In genomic region chr11:33004603-33005002, GRCm38 (mm10) we compare ENCODE assay signal across 19 mouse cellular contexts.
DNase-seq lines count a peak whose midpoint lies in the region; ATAC-seq and TF ChIP-seq lines count a peak whose summit lies in the region.
"Had no signal": no experiment of that assay in that cellular context is flagged by ENCODE, and none has a peak within 500 bp of the region (broad histone marks: within the 10 kb centered on the region; RNA-seq: fewer than 3 reads in every experiment).

No protein-coding gene starts in this region.

- intact Hi-C loops in heart, adult 2 months (cut with DNase I): no loop called here

- H3K4me1 ChIP-seq in lung, embryonic 16.5 days (replicated peaks; ENCODE audit: control insufficient read depth, insufficient read depth, low read length): no peaks in the 10 kb centered on the region
- peaks cover 15% of the 10 kb centered on the region for H3K4me1 ChIP-seq in limb, embryonic 13.5 days
- H3K4me1 ChIP-seq in lung, postnatal 0 days (ENCODE audit: insufficient read depth, low read depth, low read length): no peaks in the 10 kb centered on the region
- no peaks in the 10 kb centered on the region for H3K4me1 ChIP-seq in small intestine, adult 2 months (ENCODE audit: control insufficient read depth, insufficient read depth, insufficient read length, low read length)
- H3K4me1 ChIP-seq in heart, adult 2 months (ENCODE audit: control insufficient read depth, insufficient read depth, low read length): no peaks in the 10 kb centered on the region; the same call in 1 of the 2 replicates
- H3K4me1 ChIP-seq: heart, embryonic 15.5 days; megakaryocyte, embryonic 14.5 days had no signal

- TF ChIP-seq CTCF in lung, postnatal 0 days (IDR thresholded peaks at IDR 0.05): 0 out of 2 replicates have a peak, but pooled peaks have one; percentile 12
- no peak for TF ChIP-seq CTCF in small intestine, adult 2 months (IDR thresholded peaks at IDR 0.05; ENCODE audit: extremely low read depth, insufficient read length, insufficient replicate concordance, low read depth, low read length)
- no peak for TF ChIP-seq CTCF in heart, adult 2 months (IDR thresholded peaks at IDR 0.05)

- H3K27me3 ChIP-seq in lung, embryonic 16.5 days (ENCODE audit: control insufficient read depth, insufficient read depth, low read depth, low read length): no peaks in the 10 kb centered on the region
- no peaks in the 10 kb centered on the region for H3K27me3 ChIP-seq in limb, embryonic 13.5 days
- H3K27me3 ChIP-seq in lung, postnatal 0 days (replicated peaks; ENCODE audit: insufficient read depth, low read length): no peaks in the 10 kb centered on the region
- H3K27me3 ChIP-seq in small intestine, adult 2 months (ENCODE audit: control insufficient read depth, insufficient read depth, low read length): no peaks in the 10 kb centered on the region
- no peaks in the 10 kb centered on the region for H3K27me3 ChIP-seq in heart, adult 2 months (ENCODE audit: control insufficient read depth, insufficient read depth, low read length)
- H3K27me3 ChIP-seq: heart, embryonic 15.5 days; megakaryocyte, embryonic 14.5 days had no signal

- peak; percentile 41; the same call in 1 of the 2 replicates for TF ChIP-seq EP300 in lung, postnatal 0 days (IDR thresholded peaks at IDR 0.05)
- TF ChIP-seq EP300 in heart, adult 2 months (IDR thresholded peaks at IDR 0.05; ENCODE audit: insufficient read depth, low read depth, low read length): no peak

- no peaks in the 10 kb centered on the region for H3K79me2 ChIP-seq in heart, adult 2 months (replicated peaks; ENCODE audit: control insufficient read depth, insufficient read depth, low read length)

- H3K27ac ChIP-seq in lung, embryonic 16.5 days (ENCODE audit: low read length): peak overlapping the region; percentile 51; the same call in 1 of the 2 replicates
- peak overlapping the region; percentile 55; the same call in 1 of the 2 replicates for H3K27ac ChIP-seq in limb, embryonic 13.5 days
- H3K27ac ChIP-seq in lung, postnatal 0 days (ENCODE audit: low read length): 0 out of 2 replicates have a peak overlapping the region, but pooled peaks have one; percentile 6
- H3K27ac ChIP-seq in small intestine, adult 2 months (ENCODE audit: insufficient read depth, low read depth, low read length): peak overlapping the region; percentile 15; the same call in 1 of the 2 replicates
- H3K27ac ChIP-seq in heart, adult 2 months: no peak overlapping the region
- H3K27ac ChIP-seq: heart, embryonic 15.5 days had no signal

- no peaks in the 10 kb centered on the region for H3K36me3 ChIP-seq in lung, embryonic 16.5 days (ENCODE audit: control insufficient read depth, insufficient read depth, low read length)
- no peaks in the 10 kb centered on the region for H3K36me3 ChIP-seq in limb, embryonic 13.5 days
- H3K36me3 ChIP-seq in lung, postnatal 0 days (ENCODE audit: insufficient read depth, low read length): no peaks in the 10 kb centered on the region
- H3K36me3 ChIP-seq in small intestine, adult 2 months (ENCODE audit: control insufficient read depth, insufficient read depth, low read length): no peaks in the 10 kb centered on the region
- no peaks in the 10 kb centered on the region for H3K36me3 ChIP-seq in heart, adult 2 months (ENCODE audit: control insufficient read depth, insufficient read depth, low read length)
- H3K36me3 ChIP-seq: heart, embryonic 15.5 days had no signal

- 38% methylated on average over 11 of the region's 11 CpGs for WGBS in lung, embryonic 16.5 days
- WGBS in limb, embryonic 13.5 days: 52% methylated on average over 11 of the region's 11 CpGs
- 42% methylated on average over 11 of the region's 11 CpGs for WGBS in lung, postnatal 0 days
- WGBS in small intestine, adult 2 months: 78% methylated on average over 11 of the region's 11 CpGs
- 82% methylated on average over 11 of the region's 11 CpGs for WGBS in heart, adult 2 months

- no peak for TF ChIP-seq POLR2A in small intestine, adult 2 months (IDR thresholded peaks at IDR 0.05; ENCODE audit: low read depth, low read length)
- TF ChIP-seq POLR2A in heart, adult 2 months (IDR thresholded peaks at IDR 0.05; ENCODE audit: insufficient read depth, low read depth, low read length): no peak

- no peaks in the 10 kb centered on the region for H3K9me3 ChIP-seq in lung, embryonic 16.5 days (ENCODE audit: control insufficient read depth, low read length)
- no peaks in the 10 kb centered on the region for H3K9me3 ChIP-seq in limb, embryonic 13.5 days
- H3K9me3 ChIP-seq in lung, postnatal 0 days (ENCODE audit: low read length): no peaks in the 10 kb centered on the region
- H3K9me3 ChIP-seq: heart, embryonic 15.5 days; megakaryocyte, embryonic 14.5 days had no signal

- no peak overlapping the region for H3K4me2 ChIP-seq in lung, embryonic 16.5 days (ENCODE audit: low read depth, low read length)
- H3K4me2 ChIP-seq in limb, embryonic 13.5 days (replicated peaks): peak overlapping the region; percentile 25; the same call in 1 of the 2 replicates
- no peak overlapping the region for H3K4me2 ChIP-seq in lung, postnatal 0 days (replicated peaks; ENCODE audit: low read depth, low read length)
- H3K4me2 ChIP-seq: heart, embryonic 15.5 days had no signal

- peak; percentile 94 for ATAC-seq in lung, embryonic 16.5 days (ENCODE audit: low read depth)
- no peak for ATAC-seq in limb, embryonic 13.5 days (ENCODE audit: low FRiP score, low read depth)
- peak; percentile 82 for ATAC-seq in lung, postnatal 0 days
- no peak for ATAC-seq in erythroid progenitor cell, adult 5-6 weeks (replicated peaks; ENCODE audit: low FRiP score, poor library complexity, severe bottlenecking)
- ATAC-seq: intestine, postnatal 0 days had no signal

- no peak overlapping the region for H3K9ac ChIP-seq in lung, embryonic 16.5 days (ENCODE audit: low read length)
- no peak overlapping the region for H3K9ac ChIP-seq in limb, embryonic 13.5 days
- no peak overlapping the region for H3K9ac ChIP-seq in lung, postnatal 0 days (replicated peaks; ENCODE audit: low read depth)
- no peak overlapping the region for H3K9ac ChIP-seq in heart, adult 2 months (ENCODE audit: low read depth, low read length)
- H3K9ac ChIP-seq: heart, embryonic 15.5 days had no signal

- DNase-seq in lung, adult 18-20 months: no peak
- peak; percentile 46 for DNase-seq in lung, postnatal 0 days (ENCODE audit: low spot score)
- DNase-seq in heart, adult 2 months: no peak
- DNase-seq: adrenal gland, adult 2 months; cerebellum, adult 11-12 months; cerebellum, postnatal 10 days; gastrocnemius, postnatal 36 days; heart, postnatal 36 days; kidney, postnatal 36 days; liver; spleen, adult 18-20 months; thymus, postnatal 25 days had no signal

- no peak overlapping the region for H3K4me3 ChIP-seq in lung, embryonic 16.5 days (ENCODE audit: low read length)
- no peak overlapping the region for H3K4me3 ChIP-seq in limb, embryonic 13.5 days
- H3K4me3 ChIP-seq in lung, postnatal 0 days (ENCODE audit: low read depth, low read length): no peak overlapping the region
- no peak overlapping the region for H3K4me3 ChIP-seq in small intestine, adult 2 months (ENCODE audit: low read depth, low read length)
- H3K4me3 ChIP-seq in heart, adult 2 months: no peak overlapping the region
- H3K4me3 ChIP-seq: heart, embryonic 15.5 days; megakaryocyte, embryonic 14.5 days had no signal

Comparison
In these comparisons a context has a peak if more than half of its experiments do, and no peak if none do; other contexts are left out.
1. ATAC-seq: peak in lung, embryonic 16.5 days (single experiment) and lung, postnatal 0 days (single experiment); none in limb, embryonic 13.5 days (single experiment) and erythroid progenitor cell, adult 5-6 weeks (single experiment).